Mouse (Mus musculus) embryonic stem cell, embryonic (primary cell): ENCODE measurements around the gene Olfr62.

ENCODE experiments used
- CTCF ChIA-PET, 4 experiments: fragments of 300-600 bp in 2 of 4; fragments of 350-600 bp in 2 of 4; sonication (Branson Sonifier 250); formaldehyde crosslinking; loops; one replicate each; lab custom pipeline; 2022; ENCODE audit warnings: inconsistent platforms in 2 of 4; lab: Charles Lee
- POLR2A ChIA-PET, 4 experiments: fragments of 300-600 bp in 2 of 4; fragments of 350-600 bp in 2 of 4; sonication (Branson Sonifier 250); formaldehyde crosslinking; loops; one replicate each; lab custom pipeline; 2022; ENCODE audit warnings: antibody characterized with exemption in 4 of 4, inconsistent platforms in 1 of 4; lab: Charles Lee

The Olfr62 gene

GRCm38 (mm10) chr4:118658652-118659051, at the start of gene Olfr62:
Gene Olfr62 (plus strand): TSS chr4:118658952.
- CTCF ChIA-PET: no interaction called here
- POLR2A ChIA-PET: no interaction called here

GRCm38 (mm10) chr4:118609836-118610235, 48.9 kb upstream of the Olfr62 start:
- POLR2A ChIA-PET: interaction anchor here in 1 of 4 experiments (1.1 kb wide), 1 partner anchor 38 kb away, joined by 3 read pairs; no protein-coding TSS in a partner anchor
- CTCF ChIA-PET: no interaction called here

- ChIA-PET CTCF (interaction anchor here (0.5 to 2.2 kb wide), 74 partner anchors 8 to 739 kb away, joined by 3 to 25 read pairs (median 4); partner anchors contain the start of genes Cfap57 (in 4 of the 4), Ebna1bp2 (in 4 of the 4), Elovl1 (in 1 of the 4) and Kdm4a (in 1 of the 4)), POLR2A (interaction anchor here in 3 of 4 experiments (0.8 to 1.4 kb wide), 7 partner anchors 8 to 589 kb away, joined by 3 to 5 read pairs (median 3); partner anchors contain the start of gene Slc2a1 (in 1 of the 3))
Measured at GRCm38 (mm10) chr4:118612619-118613018, 46.1 kb upstream of the Olfr62 start.

GRCm38 (mm10) chr4:118615412-118615811, 43.3 kb upstream of the Olfr62 start:
- POLR2A ChIA-PET: no interaction called here
- CTCF ChIA-PET: interaction anchor here in 2 of 4 experiments (0.6 to 0.7 kb wide), 3 partner anchors 347 to 662 kb away, joined by 3 to 10 read pairs (median 5); no protein-coding TSS in a partner anchor

- ChIA-PET CTCF (interaction anchor here (1.1 to 3.5 kb wide), 7 partner anchors 7 to 372 kb away, joined by 3 to 16 read pairs (median 3); no protein-coding TSS in a partner anchor), POLR2A (interaction anchor here (0.5 to 2.8 kb wide), 14 partner anchors 8 to 1438 kb away, joined by 3 to 9 read pairs (median 3); partner anchors contain the start of genes AU022252 (in 1 of the 4), Elovl1 (in 1 of the 4), P3h1 (in 1 of the 4) and Slc2a1 (in 1 of the 4))
Measured at GRCm38 (mm10) chr4:118620279-118620966, 38.3 kb upstream of the Olfr62 start, which contains the start of the genes Cfap57 and Ebna1bp2. Gene Cfap57 (minus strand): TSS chr4:118620777. Gene Ebna1bp2 (plus strand): TSS chr4:118620799.

- CTCF ChIA-PET: interaction anchor here (1.1 to 3.5 kb wide), 7 partner anchors 8 to 371 kb away, joined by 3 to 16 read pairs (median 3); no protein-coding TSS in a partner anchor
- POLR2A ChIA-PET: interaction anchor here (0.7 to 2.8 kb wide), 11 partner anchors 8 to 611 kb away, joined by 3 to 9 read pairs (median 3); partner anchors contain the start of genes AU022252 (in 1 of the 4), Elovl1 (in 1 of the 4), P3h1 (in 1 of the 4) and Slc2a1 (in 1 of the 4)
Measured at GRCm38 (mm10) chr4:118620967-118621320, 37.8 kb upstream of the Olfr62 start.

GRCm38 (mm10) chr4:118621781-118622180, 37.0 kb upstream of the Olfr62 start:
- ChIA-PET CTCF (interaction anchor here (0.6 to 3.5 kb wide), 5 partner anchors 9 to 338 kb away, joined by 3 to 16 read pairs (median 4); no protein-coding TSS in a partner anchor), POLR2A (interaction anchor here (0.6 to 2.8 kb wide), 11 partner anchors 11 to 917 kb away, joined by 3 to 9 read pairs (median 3); no protein-coding TSS in a partner anchor)

GRCm38 (mm10) chr4:118630261-118630660, 28.5 kb upstream of the Olfr62 start:
- POLR2A ChIA-PET: interaction anchor here in 1 of 4 experiments (1.8 kb wide), 1 partner anchor 11 kb away, joined by 10 read pairs; no protein-coding TSS in a partner anchor
- CTCF ChIA-PET: interaction anchor here in 1 of 4 experiments (1.1 kb wide), 1 partner anchor 51 kb away, joined by 3 read pairs; no protein-coding TSS in a partner anchor

GRCm38 (mm10) chr4:118642346-118643190, 16.2 kb upstream of the Olfr62 start:
- POLR2A ChIA-PET: interaction anchor here in 1 of 4 experiments (0.6 kb wide), 1 partner anchor 219 kb away, joined by 3 read pairs; no protein-coding TSS in a partner anchor
- CTCF ChIA-PET: interaction anchor here in 2 of 4 experiments (0.8 to 1.0 kb wide), 2 partner anchors 30 to 346 kb away, joined by 3 to 4 read pairs; no protein-coding TSS in a partner anchor

- POLR2A ChIA-PET: interaction anchor here in 2 of 4 experiments (0.5 to 1.9 kb wide), 3 partner anchors 13 to 175 kb away, joined by 3 to 6 read pairs (median 4); partner anchors contain the start of genes Cfap57 (in 1 of the 2) and Ebna1bp2 (in 1 of the 2)
- CTCF ChIA-PET: interaction anchor here (0.6 to 4.1 kb wide), 7 partner anchors 33 to 509 kb away, joined by 3 to 31 read pairs (median 6); no protein-coding TSS in a partner anchor
Measured at GRCm38 (mm10) chr4:118645234-118645633, 13.5 kb upstream of the Olfr62 start.

GRCm38 (mm10) chr4:118687086-118687485, 28.3 kb downstream of the Olfr62 start:
- CTCF ChIA-PET: interaction anchor here in 1 of 4 experiments (0.8 kb wide), 1 partner anchor 202 kb away, joined by 3 read pairs; no protein-coding TSS in a partner anchor
- POLR2A ChIA-PET: no interaction called here

- ChIA-PET POLR2A (interaction anchor here in 1 of 4 experiments (1.1 kb wide), 1 partner anchor 72 kb away, joined by 3 read pairs; the partner anchor contains the start of genes Cfap57 and Ebna1bp2), CTCF (no interaction called here)
Measured at GRCm38 (mm10) chr4:118692412-118692973, 33.7 kb downstream of the Olfr62 start, which contains the start of gene Olfr1342. Gene Olfr1342 (minus strand): TSS chr4:118692756.

GRCm38 (mm10) chr4:118693812-118694211, 35.1 kb downstream of the Olfr62 start:
- ChIA-PET POLR2A (interaction anchor here in 1 of 4 experiments (0.6 kb wide), 1 partner anchor 44 kb away, joined by 3 read pairs; no protein-coding TSS in a partner anchor), CTCF (no interaction called here)

GRCm38 (mm10) chr4:118703223-118703622, 44.5 kb downstream of the Olfr62 start, which contains the start of gene Olfr1341:
Gene Olfr1341 (plus strand): TSS chr4:118703523.
- ChIA-PET CTCF (no interaction called here), POLR2A (no interaction called here)

GRCm38 (mm10) chr4:118708086-118708485, 49.3 kb downstream of the Olfr62 start:
- CTCF ChIA-PET: no interaction called here
- POLR2A ChIA-PET: no interaction called here

GRCm38 (mm10) chr4:118711656-118712055, 52.9 kb downstream of the Olfr62 start:
- CTCF ChIA-PET: interaction anchor here in 1 of 4 experiments (0.6 kb wide), 1 partner anchor 87 kb away, joined by 4 read pairs; no protein-coding TSS in a partner anchor
- POLR2A ChIA-PET: interaction anchor here in 3 of 4 experiments (0.7 to 1.1 kb wide), 3 partner anchors 66 to 546 kb away, joined by 3 to 4 read pairs (median 3); partner anchors contain the start of genes Cfap57 (in 1 of the 3) and Ebna1bp2 (in 1 of the 3)
